Mouse (Mus musculus) bone marrow, adult 2 months (tissue): ENCODE measurements around the gene Lrfn1.
"Not testable (repeated sequence)": the region's sequence is repeated elsewhere in the genome, so short reads cannot be mapped to it uniquely, and the experiment has no call there.

ENCODE experiments used
- CTCF ChIP-seq: fragments of 200-500 bp; IDR thresholded peaks from 2 replicates; pipeline ENCODE4 v1.5.1; 2011; ENCODE audit warnings: low read length, control low read depth; ENCODE audit not compliant: control insufficient read depth, insufficient read depth
- POLR2A ChIP-seq: fragments of 200-500 bp; IDR thresholded peaks from 2 replicates; pipeline ENCODE4 v1.6.1; 2011; ENCODE audit warnings: low read depth, mild to moderate bottlenecking, control low read depth, low read length, borderline replicate concordance; ENCODE audit not compliant: control insufficient read depth

GRCm38 (mm10) chr7:28509121-28509520 lies 57.3 kb downstream of the Lrfn1 start:
- TF ChIP-seq CTCF, POLR2A: not testable (repeated sequence)
